Mouse (Mus musculus) limb, embryonic 14.5 days (tissue): ENCODE measurements around the gene Chtf18. TPM values are rescaled to one million over a fixed set of nuclear protein-coding genes. Genes with fewer than 3 reads are reported as not detected.

ENCODE experiments used
- ATAC-seq: fragments of 200-750 bp; cut with Nextera tagmentation; 2 replicates; pipeline ENCODE4 v1.8.0; 2017; ENCODE audit warnings: low read depth, moderate number of reproducible peaks, moderate TSS enrichment; ENCODE audit not compliant: low FRiP score
- DNase-seq: peaks from one replicate; pipeline ENCODE4 v3.0.0-alpha.2; 2015; ENCODE audit warnings: low spot score
- H3K27ac ChIP-seq: fragments of 300-500 bp; sonication (generic); replicated peaks from 2 replicates; pipeline ENCODE4 v1.5.1; 2014; ENCODE audit warnings: low read depth, mild to moderate bottlenecking, low read length, moderate library complexity, mixed read lengths
- H3K27me3 ChIP-seq: fragments of 300-500 bp; sonication (generic); 2 replicates; pipeline ENCODE4 v1.6.1; 2014; ENCODE audit warnings: low read length, mixed read lengths; ENCODE audit not compliant: control insufficient read depth, insufficient read depth
- H3K36me3 ChIP-seq: fragments of 300-500 bp; sonication (generic); 2 replicates; pipeline ENCODE4 v1.6.1; 2014; ENCODE audit warnings: mild to moderate bottlenecking, low read length, moderate library complexity, mixed read lengths; ENCODE audit not compliant: control insufficient read depth, insufficient read depth
- H3K4me1 ChIP-seq: fragments of 300-500 bp; sonication (generic); 2 replicates; pipeline ENCODE4 v1.6.1; 2014; ENCODE audit warnings: antibody characterized with exemption, low read length, mixed read lengths; ENCODE audit not compliant: control insufficient read depth, insufficient read depth
- H3K4me2 ChIP-seq: fragments of 300-500 bp; sonication (generic); replicated peaks from 2 replicates; pipeline ENCODE4 v1.6.1; 2014; ENCODE audit warnings: low read depth, mild to moderate bottlenecking, low read length, moderate library complexity; ENCODE audit not compliant: severe bottlenecking
- H3K4me3 ChIP-seq: fragments of 300-500 bp; sonication (generic); replicated peaks from 2 replicates; pipeline ENCODE4 v1.5.1; 2014; ENCODE audit warnings: low read length
- H3K9ac ChIP-seq: fragments of 300-500 bp; sonication (generic); 2 replicates; pipeline ENCODE4 v1.6.1; 2014; ENCODE audit warnings: mild to moderate bottlenecking, low read depth, low read length, moderate library complexity; ENCODE audit not compliant: severe bottlenecking
- H3K9me3 ChIP-seq: fragments of 300-500 bp; sonication (generic); 2 replicates; pipeline ENCODE4 v1.6.1; 2016; ENCODE audit warnings: low read length; ENCODE audit not compliant: control insufficient read depth
- POLR2A ChIP-seq: fragments of 200-500 bp; IDR thresholded peaks from 2 replicates; pipeline ENCODE4 v1.8.0; 2012; ENCODE audit warnings: inconsistent platforms, mild to moderate bottlenecking, moderate library complexity, borderline replicate concordance; ENCODE audit not compliant: insufficient read depth, insufficient read length; ENCODE audit errors: extremely low read depth
- WGBS: fragments of 180-500 bp; shearing (Covaris S2); extraction: QIAGEN DNeasy Blood & Tissue Kit; methylation state at CpG from one replicate; pipeline ENCODE4 v1.1.7; 2014; 5-methylcytosine and 5-hydroxymethylcytosine counted together
- polyA plus RNA-seq, 2 experiments: library from polyadenylated mRNA; depleted of rRNA in 1 of 2; stranded (reverse) in 1 of 2; unstranded in 1 of 2; fragments of >200 nt; fragmentation: Nextera tagmentation in 1 of 2; extraction: Ambion mirVana in 1 of 2; gene quantifications; 2 replicates each; pipeline versions ENCODE4 v1.2.1 to v1.2.3; 2012 to 2014

The Chtf18 gene
- polyA plus RNA-seq, 2 experiments = 14.7 to 34.5 TPM

DNA sequence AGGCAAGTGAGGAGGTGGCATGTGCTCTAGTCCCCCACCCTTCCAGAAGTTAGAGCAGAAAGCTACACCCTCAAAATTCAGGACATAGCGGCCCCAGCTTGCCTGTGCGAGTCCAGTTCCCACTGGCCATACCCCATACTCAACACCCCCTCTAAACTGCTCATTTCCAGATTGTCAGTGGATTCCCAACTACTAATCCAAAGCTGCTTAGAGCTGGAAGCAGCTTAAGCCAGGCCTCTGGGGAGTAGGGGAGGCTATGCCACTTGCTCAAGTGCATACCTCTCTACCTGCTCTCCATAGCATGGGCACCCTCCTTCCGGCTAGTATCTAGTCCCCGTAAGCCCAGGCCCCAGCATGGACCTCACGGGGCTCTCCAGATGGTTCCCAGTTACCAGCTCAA lies 5.7 kb downstream of the Chtf18 start:
- TF ChIP-seq POLR2A = no peak
- DNase-seq (no peak), ATAC-seq (no peak)
- 95% methylated on average over 5 of the region's 5 CpGs for WGBS
- Histone ChIP-seq H3K4me3 (no peak overlapping the region), H3K4me1 (peaks cover 9% of the 10 kb centered on the region), H3K27me3 (peaks cover 15% of the 10 kb centered on the region), H3K4me2 (no peak overlapping the region), H3K27ac (no peak overlapping the region), H3K9ac (no peak overlapping the region), H3K36me3 (peaks cover 21% of the 10 kb centered on the region), H3K9me3 (no peaks in the 10 kb centered on the region)

DNA sequence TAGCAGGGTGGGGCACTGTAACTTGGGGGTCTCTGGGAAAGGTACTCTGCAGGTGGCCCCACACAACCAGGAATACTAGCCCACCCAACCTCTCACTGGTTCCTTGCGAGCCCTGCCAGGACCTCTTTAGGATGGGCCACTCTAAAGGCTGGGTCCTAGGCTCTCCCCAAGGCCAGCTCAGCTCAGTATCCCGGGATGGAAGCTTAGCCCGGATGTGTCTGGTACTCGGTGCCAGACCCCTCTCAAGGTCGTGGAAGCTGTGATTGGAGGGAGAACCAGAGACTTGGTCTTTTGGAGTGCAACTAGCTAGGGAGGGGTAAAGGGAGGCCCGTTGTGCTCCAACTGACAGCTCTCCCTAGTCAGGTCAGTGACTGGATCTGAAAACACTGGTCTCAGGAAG lies 9.5 kb downstream of the Chtf18 start:
- H3K9ac ChIP-seq = peak overlapping the region; percentile 55

DNA sequence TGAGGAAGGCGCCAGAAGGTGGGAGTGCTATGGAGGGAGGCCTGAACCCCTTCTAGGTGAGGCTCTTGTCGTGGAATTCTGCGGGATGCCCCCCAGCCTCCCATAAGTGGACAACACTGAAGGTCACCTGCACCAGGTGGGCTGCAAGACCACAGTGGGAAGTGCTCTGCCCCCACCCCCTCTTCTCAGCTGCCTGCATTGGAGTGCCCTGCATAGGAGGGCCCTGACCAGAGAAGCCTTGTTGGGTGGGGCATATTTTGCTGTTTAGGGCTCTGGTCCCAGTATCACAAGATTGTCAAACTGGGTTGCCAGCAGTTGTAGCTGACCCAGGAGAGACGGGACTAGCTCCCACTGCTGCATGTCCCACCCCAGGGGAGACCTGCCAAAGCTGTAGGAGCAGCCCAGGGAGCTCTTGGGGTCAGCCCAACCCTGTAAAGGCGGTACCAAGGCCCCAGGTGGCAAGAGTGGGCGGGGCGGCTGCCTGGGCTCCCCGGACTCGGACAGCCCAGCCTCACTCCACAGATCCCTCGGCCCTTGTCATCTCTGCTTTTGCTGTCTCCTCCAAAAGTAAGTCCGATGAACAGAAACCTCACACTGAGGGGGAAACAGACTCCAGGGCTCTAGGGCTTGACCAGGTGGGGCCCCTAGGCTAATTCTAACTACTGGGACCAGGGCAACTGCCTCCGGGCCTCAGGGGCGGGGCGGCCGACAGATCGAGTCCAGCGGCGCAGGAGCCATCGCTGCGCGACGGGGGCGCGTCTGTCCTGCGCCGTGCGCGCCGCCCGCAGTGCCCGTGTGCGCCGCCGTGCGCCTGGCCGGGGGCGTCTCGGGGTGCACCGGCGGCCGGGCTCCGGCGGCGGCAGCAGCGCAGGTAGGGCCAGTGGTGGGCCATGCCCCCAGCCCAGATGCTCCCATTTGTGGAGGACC lies 10.2 kb downstream of the Chtf18 start, which contains the start of gene Gng13:
Gene Gng13, plus strand, starts transcription at position 461 of the 927 bp plus-strand sequence.
- H3K36me3 ChIP-seq = peaks cover 21% of the 10 kb centered on the region
- H3K27ac ChIP-seq = no peak within 1 kb of the TSS
- H3K27me3 ChIP-seq = peaks cover 23% of the 10 kb centered on the region
- H3K4me1 ChIP-seq = peaks cover 4% of the 10 kb centered on the region; the same call in 1 of the 2 replicates
- WGBS = 1% methylated on average over 27 of the region's 45 CpGs
- DNase-seq (no peak), ATAC-seq (peak; percentile 39; the same call in 1 of the 2 replicates)
- peak within 1 kb of the TSS; percentile 55 for H3K9ac ChIP-seq
- peak within 1 kb of the TSS; percentile 40 for H3K4me3 ChIP-seq
- H3K4me2 ChIP-seq = peak within 1 kb of the TSS; percentile 69
- H3K9me3 ChIP-seq = no peaks in the 10 kb centered on the region
- TF ChIP-seq POLR2A = no peak

More for the DNA sequence above, 9.5 kb downstream of the Chtf18 start:
- Histone ChIP-seq H3K4me1 (peaks cover 4% of the 10 kb centered on the region; the same call in 1 of the 2 replicates), H3K27ac (no peak overlapping the region), H3K4me2 (peak overlapping the region; percentile 69), H3K9me3 (no peaks in the 10 kb centered on the region), H3K36me3 (peaks cover 21% of the 10 kb centered on the region), H3K4me3 (peak overlapping the region; percentile 40), H3K27me3 (peaks cover 23% of the 10 kb centered on the region)
- ATAC-seq (no peak), DNase-seq (no peak)
- no peak for TF ChIP-seq POLR2A
- 12% methylated on average over 6 of the region's 6 CpGs for WGBS

DNA sequence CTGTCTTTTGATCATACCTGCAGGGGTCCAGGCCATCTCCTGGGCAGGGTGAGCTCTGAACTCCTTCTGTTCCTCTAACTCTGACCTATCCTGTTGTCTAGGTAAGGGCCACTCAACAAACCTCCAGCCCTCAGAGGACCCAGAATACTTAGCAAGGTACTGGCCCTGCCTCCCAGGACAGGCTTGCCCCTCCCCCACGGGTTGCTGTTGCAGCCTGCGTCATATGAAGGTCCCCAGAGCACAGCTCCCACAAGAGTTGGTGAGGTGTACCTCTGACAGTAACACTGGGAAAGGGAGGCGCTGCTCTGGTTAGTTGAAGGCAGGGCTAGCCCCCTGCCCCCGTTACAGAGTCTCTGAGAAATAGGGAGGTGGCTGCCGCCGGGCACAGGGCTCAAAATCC lies 11.1 kb downstream of the Chtf18 start:
- 0% methylated on average over 6 of the region's 6 CpGs for WGBS
- ATAC-seq = no peak

DNA sequence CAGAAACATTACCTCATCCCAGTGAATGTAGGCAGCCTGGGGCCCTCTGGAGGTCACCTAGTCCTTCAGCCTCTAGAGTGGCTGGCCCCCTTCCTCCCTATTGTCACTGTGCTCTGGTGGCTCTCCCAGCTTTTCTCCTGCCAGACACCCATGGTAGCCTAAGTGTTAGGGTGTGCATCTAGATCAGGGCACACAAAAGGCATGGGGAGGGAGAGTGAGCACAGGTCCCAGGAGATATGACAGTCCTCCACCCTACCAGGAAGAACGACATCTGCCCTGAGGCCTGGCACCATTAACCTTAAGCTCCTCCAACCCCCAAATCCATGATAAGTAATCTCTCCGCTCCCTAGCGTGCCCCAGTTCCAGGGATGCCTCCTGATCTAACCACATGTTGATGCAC lies 11.6 kb downstream of the Chtf18 start:
- H3K4me1 ChIP-seq = peaks cover 4% of the 10 kb centered on the region; the same call in 1 of the 2 replicates
- no peaks in the 10 kb centered on the region for H3K9me3 ChIP-seq
- no peak overlapping the region for H3K27ac ChIP-seq
- H3K4me2 ChIP-seq = no peak overlapping the region
- peaks cover 23% of the 10 kb centered on the region for H3K27me3 ChIP-seq
- WGBS = 54% methylated on average over 3 of the region's 3 CpGs
- no peak overlapping the region for H3K4me3 ChIP-seq
- no peak for DNase-seq
- H3K36me3 ChIP-seq = peaks cover 15% of the 10 kb centered on the region; the same call in 1 of the 2 replicates
- no peak for ATAC-seq
- H3K9ac ChIP-seq = no peak overlapping the region
- TF ChIP-seq POLR2A = no peak

More for the DNA sequence above, 11.1 kb downstream of the Chtf18 start:
- no peak for DNase-seq
- peaks cover 23% of the 10 kb centered on the region for H3K27me3 ChIP-seq
- peaks cover 20% of the 10 kb centered on the region for H3K36me3 ChIP-seq
- TF ChIP-seq POLR2A = no peak
- H3K4me3 ChIP-seq = no peak overlapping the region
- H3K9me3 ChIP-seq = no peaks in the 10 kb centered on the region
- no peak overlapping the region for H3K4me2 ChIP-seq
- H3K9ac ChIP-seq = no peak overlapping the region
- no peak overlapping the region for H3K27ac ChIP-seq
- H3K4me1 ChIP-seq = peaks cover 4% of the 10 kb centered on the region; the same call in 1 of the 2 replicates
